Mouse (Mus musculus): ENCODE measurements at regions not wholly inside any gene's neighbourhood (a gene's known extent, or its start where the extent isn't known, plus 50 kb on each side); places are given as distances from the start of the nearest gene placed in this dataset.
A peak's percentile ranks its signal among the peaks of the same experiment; 100 is the strongest.

- DNase-seq = no peak
Observed at GRCm38 (mm10) chr13:88144591-88144990, 676.7 kb upstream of the Edil3 start.

- DNase-seq = peak; percentile 21
Observed at GRCm38 (mm10) chr13:88186579-88186978, 634.7 kb upstream of the Edil3 start.

GRCm38 (mm10) chr13:88201717-88202323, 619.5 kb upstream of the Edil3 start:
- no peak for DNase-seq

GRCm38 (mm10) chr13:88240448-88240847, 580.8 kb upstream of the Edil3 start:
- no peak for DNase-seq

Measured in right cerebral cortex, adult 18-20 months (tissue).